Mouse (Mus musculus) olfactory bulb, adult 2 months (tissue): ENCODE data around the gene Serpina1b.
"Not testable (repeated sequence)": the region's sequence is repeated elsewhere in the genome, so short reads cannot be mapped to it uniquely, and the experiment has no call there.

Source experiments
- CTCF ChIP-seq: fragments of 200-500 bp; IDR thresholded peaks from 2 replicates; pipeline ENCODE4 v1.5.1; 2012; ENCODE audit warnings: low read depth, mild to moderate bottlenecking, low read length, moderate library complexity; ENCODE audit not compliant: insufficient read depth
- POLR2A ChIP-seq: fragments of 200-500 bp; IDR thresholded peaks from 2 replicates; pipeline ENCODE4 v1.6.1; 2012; ENCODE audit warnings: mild to moderate bottlenecking, low read depth, low read length, moderate library complexity; ENCODE audit not compliant: insufficient read depth

- TF ChIP-seq POLR2A, CTCF: not testable (repeated sequence)
These were observed 29.4 kb upstream of the Serpina1b start for GRCm38 (mm10) chr12:103859584-103859983.
